Mouse (Mus musculus) embryonic facial prominence, embryonic 14.5 days (tissue): ENCODE data around the gene Sv2c. TPM values are rescaled to one million over a fixed set of nuclear protein-coding genes. Genes with fewer than 3 reads are reported as not detected.
"Not testable (repeated sequence)": the region's sequence is repeated elsewhere in the genome, so short reads cannot be mapped to it uniquely, and the experiment has no call there.

Experiments
- ATAC-seq: fragments of 200-750 bp; cut with Nextera tagmentation; 2 replicates; pipeline ENCODE4 v1.8.0; 2017; ENCODE audit warnings: low read depth, moderate number of reproducible peaks, moderate TSS enrichment
- DNase-seq: peaks from one replicate; pipeline ENCODE4 v3.0.0-alpha.2; 2015; ENCODE audit warnings: low spot score
- H3K27ac ChIP-seq: fragments of 300-500 bp; sonication (generic); replicated peaks from 2 replicates; pipeline ENCODE4 v1.5.1; 2014; ENCODE audit warnings: low read depth, mild to moderate bottlenecking, low read length, moderate library complexity
- H3K27me3 ChIP-seq: fragments of 300-500 bp; sonication (generic); replicated peaks from 2 replicates; pipeline ENCODE4 v1.6.1; 2014; ENCODE audit warnings: low read length; ENCODE audit not compliant: control insufficient read depth, insufficient read depth
- H3K36me3 ChIP-seq: fragments of 300-500 bp; sonication (generic); 2 replicates; pipeline ENCODE4 v1.6.1; 2014; ENCODE audit warnings: low read length, mixed read lengths; ENCODE audit not compliant: control insufficient read depth, insufficient read depth
- H3K4me1 ChIP-seq: fragments of 300-500 bp; sonication (generic); 2 replicates; pipeline ENCODE4 v1.6.1; 2014; ENCODE audit warnings: antibody characterized with exemption, low read length; ENCODE audit not compliant: control insufficient read depth, insufficient read depth
- H3K4me2 ChIP-seq: fragments of 300-500 bp; sonication (generic); 2 replicates; pipeline ENCODE4 v1.6.1; 2014; ENCODE audit warnings: low read depth, mild to moderate bottlenecking, low read length, moderate library complexity, mixed read lengths
- H3K4me3 ChIP-seq: fragments of 300-500 bp; sonication (generic); 2 replicates; pipeline ENCODE4 v1.5.1; 2014; ENCODE audit warnings: low read depth, mild to moderate bottlenecking, low read length
- H3K9ac ChIP-seq: fragments of 300-500 bp; sonication (generic); 2 replicates; pipeline ENCODE4 v1.6.1; 2014; ENCODE audit warnings: low read depth, mild to moderate bottlenecking, low read length, moderate library complexity, mixed read lengths
- H3K9me3 ChIP-seq: fragments of 300-500 bp; sonication (generic); 2 replicates; pipeline ENCODE4 v1.6.1; 2016; ENCODE audit warnings: low read length; ENCODE audit not compliant: control insufficient read depth
- WGBS: fragments of 180-500 bp; shearing (Covaris S2); extraction: QIAGEN DNeasy Blood & Tissue Kit; methylation state at CpG from one replicate; pipeline ENCODE4 v1.1.7; 2014; 5-methylcytosine and 5-hydroxymethylcytosine counted together
- polyA plus RNA-seq: library from polyadenylated mRNA; unstranded; fragments of >200 nt; fragmentation: Nextera tagmentation; extraction: Ambion mirVana; gene quantifications from 2 replicates; pipeline ENCODE4 v1.2.1, GENCODE M21; 2014

Gene Sv2c
- polyA plus RNA-seq, 1 experiment from 2014 or later = 5.6 TPM

DNA sequence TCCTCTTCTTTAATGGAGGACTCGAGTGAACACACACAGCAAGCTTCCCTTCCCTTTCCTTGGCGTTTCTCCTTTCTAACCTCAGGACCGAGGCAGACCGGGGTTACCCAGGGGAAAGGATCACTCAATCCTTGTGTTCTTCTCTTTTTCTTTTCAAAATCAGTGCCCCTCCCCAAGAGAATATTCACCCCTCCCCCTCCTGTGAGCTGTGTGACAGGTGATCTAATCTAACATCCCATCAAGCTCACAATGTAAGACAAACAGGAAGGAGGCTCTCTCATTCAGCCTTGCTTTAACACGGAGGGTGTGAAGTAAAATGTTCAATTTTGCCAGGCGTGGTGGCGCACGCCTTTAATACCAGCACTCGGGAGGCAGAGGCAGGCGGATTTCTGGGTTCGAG is 158.3 kb downstream of the Sv2c start:
- WGBS = 87% methylated on average over 11 of the region's 11 CpGs
- Histone ChIP-seq H3K4me2 (no peak overlapping the region), H3K4me3 (no peak overlapping the region), H3K9ac (no peak overlapping the region), H3K9me3 (no peaks in the 10 kb centered on the region), H3K4me1 (no peaks in the 10 kb centered on the region), H3K36me3 (no peaks in the 10 kb centered on the region), H3K27me3 (no peaks in the 10 kb centered on the region), H3K27ac (no peak overlapping the region)
- ATAC-seq = no peak
- no peak for DNase-seq

DNA sequence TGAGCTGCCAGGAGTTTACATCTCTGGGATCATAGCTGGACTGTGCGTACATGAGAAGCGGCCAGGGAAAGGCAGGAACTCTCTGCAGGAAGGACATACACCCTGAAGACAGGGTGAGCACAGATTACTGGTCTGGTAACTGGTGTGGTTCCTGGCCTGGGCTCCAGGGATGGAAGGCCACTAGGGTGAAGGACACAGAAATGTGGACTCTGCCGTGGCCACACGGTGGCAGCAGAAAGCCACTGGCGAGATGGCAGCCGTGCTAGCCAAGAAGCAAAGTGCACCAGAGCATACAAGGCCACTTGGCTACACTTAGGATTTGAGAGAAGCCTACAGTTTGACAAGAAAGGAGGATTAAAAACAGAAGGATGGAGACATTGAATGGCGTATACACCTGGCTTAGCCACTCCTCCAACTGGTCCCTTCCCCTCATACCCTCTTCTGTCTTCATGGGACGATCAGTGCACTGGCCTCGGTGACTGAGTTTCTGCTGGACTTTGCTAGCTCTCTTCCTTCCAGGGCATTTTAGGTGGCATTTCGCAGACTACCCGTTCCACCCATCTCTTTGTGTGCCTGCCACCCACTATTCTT is 158.9 kb downstream of the Sv2c start:
- 59% methylated on average over 11 of the region's 11 CpGs for WGBS
- no peak overlapping the region for H3K9ac ChIP-seq
- no peak overlapping the region for H3K4me3 ChIP-seq
- no peaks in the 10 kb centered on the region for H3K9me3 ChIP-seq
- H3K36me3 ChIP-seq = no peaks in the 10 kb centered on the region
- DNase-seq (peak; percentile 71), ATAC-seq (peak; percentile 83; the same call in 1 of the 2 replicates)
- no peak overlapping the region for H3K4me2 ChIP-seq
- H3K27ac ChIP-seq = no peak overlapping the region
- no peaks in the 10 kb centered on the region for H3K27me3 ChIP-seq
- H3K4me1 ChIP-seq = no peaks in the 10 kb centered on the region

DNA sequence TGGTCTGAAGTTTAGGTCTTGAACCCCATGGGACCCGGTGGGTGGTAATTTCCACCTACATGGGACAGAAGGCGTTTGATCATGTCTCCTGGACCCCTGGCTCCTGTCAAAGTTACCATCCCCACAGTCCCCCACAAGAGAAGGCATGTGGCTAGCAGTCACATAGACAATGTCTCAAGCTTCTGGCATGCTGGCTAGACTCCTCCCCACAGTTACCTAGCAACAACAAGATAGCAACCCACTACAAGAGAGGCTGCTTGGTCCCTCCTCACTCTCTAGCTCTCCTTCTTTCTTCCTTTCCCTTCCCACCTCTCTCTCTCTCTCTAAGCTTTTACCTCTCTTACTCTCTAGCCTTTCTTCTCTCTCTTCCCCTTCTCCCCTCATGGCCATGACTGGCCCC is 164.3 kb downstream of the Sv2c start:
- H3K27me3 ChIP-seq, H3K36me3 ChIP-seq, H3K4me3 ChIP-seq, DNase-seq, H3K27ac ChIP-seq, H3K4me2 ChIP-seq, ATAC-seq, H3K9ac ChIP-seq, H3K9me3 ChIP-seq: not testable (repeated sequence)
- 91% methylated on average over 2 of the region's 2 CpGs for WGBS
- peaks cover 24% of the 10 kb centered on the region for H3K4me1 ChIP-seq

DNA sequence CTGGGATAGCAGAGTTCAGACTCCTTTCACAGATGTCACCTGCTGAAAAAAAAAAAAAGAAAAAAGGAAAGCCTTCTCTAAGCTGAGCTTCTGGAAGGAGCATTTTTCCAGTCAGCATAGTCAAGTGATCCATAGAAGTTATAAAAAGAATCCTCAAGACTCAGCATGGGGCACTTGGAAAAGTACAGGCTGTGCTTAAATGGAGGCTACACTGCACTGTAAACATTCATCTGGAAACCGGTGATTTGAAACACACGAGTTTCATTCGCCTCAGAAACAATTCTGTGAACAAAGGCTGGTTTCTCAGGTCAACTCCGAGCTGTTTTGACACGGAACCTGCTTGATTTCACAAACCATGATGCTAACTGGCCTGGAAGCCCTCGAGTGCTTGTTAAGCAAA is 165.6 kb downstream of the Sv2c start:
- Histone ChIP-seq H3K4me2 (no peak overlapping the region), H3K9me3 (no peaks in the 10 kb centered on the region), H3K36me3 (no peaks in the 10 kb centered on the region), H3K4me1 (peaks cover 27% of the 10 kb centered on the region), H3K27me3 (no peaks in the 10 kb centered on the region), H3K4me3 (no peak overlapping the region), H3K27ac (no peak overlapping the region), H3K9ac (no peak overlapping the region)
- WGBS = 44% methylated on average over 6 of the region's 6 CpGs
- ATAC-seq = no peak
- peak; percentile 41 for DNase-seq

DNA sequence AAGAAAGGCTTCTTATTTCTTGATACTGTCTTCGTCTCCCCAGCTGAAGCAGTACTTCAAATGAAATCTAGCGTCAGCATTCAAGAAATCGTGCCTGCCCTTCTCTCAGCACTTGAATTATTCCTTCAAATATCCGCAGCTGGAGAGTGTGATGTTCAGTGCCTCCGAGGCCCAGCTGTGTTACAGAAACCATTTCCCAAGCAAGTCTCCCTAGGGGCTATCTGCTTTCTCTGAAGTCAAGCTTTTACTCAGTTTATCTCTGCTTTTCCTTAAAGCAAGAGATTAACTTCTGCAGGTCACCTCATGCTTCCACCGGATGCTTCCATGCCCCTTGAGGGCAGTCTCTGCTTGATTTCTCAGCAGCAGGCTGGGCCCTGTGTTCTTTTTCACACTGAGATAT is 166.8 kb downstream of the Sv2c start:
- Histone ChIP-seq H3K27me3 (no peaks in the 10 kb centered on the region), H3K27ac (peak overlapping the region; percentile 23; the same call in 1 of the 2 replicates), H3K4me1 (peaks cover 31% of the 10 kb centered on the region), H3K4me2 (no peak overlapping the region), H3K36me3 (no peaks in the 10 kb centered on the region), H3K9me3 (no peaks in the 10 kb centered on the region), H3K9ac (no peak overlapping the region), H3K4me3 (no peak overlapping the region)
- peak; percentile 69 for DNase-seq
- ATAC-seq = no peak
- WGBS = 38% methylated on average over 6 of the region's 6 CpGs

DNA sequence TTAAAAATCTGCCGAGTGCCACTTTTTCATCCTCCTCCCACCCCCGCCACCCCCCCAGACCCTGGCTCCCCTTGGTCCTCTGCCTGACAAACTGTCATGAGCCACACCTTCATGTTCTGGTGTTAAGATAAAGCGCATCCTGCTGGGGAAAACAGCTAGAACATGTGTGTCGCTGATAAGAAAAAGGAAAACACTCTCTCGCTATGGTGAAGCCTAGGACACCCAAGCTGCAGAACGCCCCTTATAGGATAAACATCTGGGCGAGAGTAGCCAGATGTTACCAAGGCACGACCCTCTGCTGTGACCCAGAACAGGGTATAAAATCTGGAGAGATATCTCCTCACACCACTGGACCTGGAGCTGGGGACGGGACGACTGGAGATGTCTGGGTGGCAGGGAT is 167.2 kb downstream of the Sv2c start:
- DNase-seq = no peak
- H3K27ac ChIP-seq = peak overlapping the region; percentile 23; the same call in 1 of the 2 replicates
- peaks cover 34% of the 10 kb centered on the region for H3K4me1 ChIP-seq
- H3K9me3 ChIP-seq = no peaks in the 10 kb centered on the region
- 55% methylated on average over 10 of the region's 10 CpGs for WGBS
- H3K9ac ChIP-seq = no peak overlapping the region
- H3K4me3 ChIP-seq = no peak overlapping the region
- no peaks in the 10 kb centered on the region for H3K36me3 ChIP-seq
- no peaks in the 10 kb centered on the region for H3K27me3 ChIP-seq
- H3K4me2 ChIP-seq = no peak overlapping the region
- ATAC-seq = no peak

DNA sequence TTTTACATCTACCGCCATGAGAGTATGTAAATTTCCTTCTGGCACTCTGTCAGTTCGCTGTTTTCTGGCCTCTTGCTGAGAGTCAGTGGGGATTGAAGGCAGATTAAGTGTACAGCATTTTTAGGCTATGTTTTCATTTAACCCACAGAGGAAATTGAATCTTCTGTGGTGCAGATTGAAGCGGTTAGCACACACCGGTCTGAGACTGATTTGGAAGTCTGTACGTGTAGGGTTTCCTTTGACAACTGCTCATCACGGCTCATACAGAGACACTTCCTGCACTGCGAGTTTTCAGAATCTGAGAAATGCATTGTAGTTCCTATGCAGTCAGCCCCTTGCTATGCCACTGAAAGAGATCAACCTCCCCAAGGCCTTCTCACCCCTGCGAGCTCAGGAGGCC is 168.2 kb downstream of the Sv2c start:
- WGBS = 12% methylated on average over 8 of the region's 8 CpGs
- H3K9me3 ChIP-seq = no peaks in the 10 kb centered on the region
- H3K4me3 ChIP-seq = no peak overlapping the region
- no peak overlapping the region for H3K9ac ChIP-seq
- DNase-seq (peak; percentile 89), ATAC-seq (peak; percentile 74)
- H3K27ac ChIP-seq = peak overlapping the region; percentile 73
- no peaks in the 10 kb centered on the region for H3K36me3 ChIP-seq
- H3K4me2 ChIP-seq = no peak overlapping the region
- peaks cover 40% of the 10 kb centered on the region for H3K4me1 ChIP-seq
- no peaks in the 10 kb centered on the region for H3K27me3 ChIP-seq

DNA sequence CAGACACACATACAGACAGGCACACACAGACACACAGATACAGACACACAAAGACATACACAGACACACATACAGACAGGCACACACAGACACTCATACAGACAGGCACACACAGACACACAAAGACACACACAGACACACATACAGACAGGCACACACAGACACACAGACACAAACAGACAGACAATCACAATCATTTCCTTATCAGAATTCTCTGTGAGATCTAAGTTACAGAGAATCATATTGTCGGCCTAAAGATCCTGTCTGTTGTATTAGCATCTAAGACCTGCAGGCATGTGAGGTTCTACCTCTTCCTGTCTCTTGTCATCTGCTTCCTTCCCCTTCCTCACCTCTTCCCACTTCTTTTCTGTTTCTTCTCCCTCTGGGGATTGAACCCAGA is 168.7 kb downstream of the Sv2c start:
- 82% methylated on average over 1 of the region's 1 CpGs for WGBS
- Histone ChIP-seq H3K9ac (no peak overlapping the region), H3K27me3 (no peaks in the 10 kb centered on the region), H3K27ac (peak overlapping the region; percentile 73), H3K9me3 (no peaks in the 10 kb centered on the region), H3K4me1 (peaks cover 40% of the 10 kb centered on the region), H3K4me2 (no peak overlapping the region), H3K4me3 (no peak overlapping the region), H3K36me3 (no peaks in the 10 kb centered on the region)
- DNase-seq (no peak), ATAC-seq (no peak)

DNA sequence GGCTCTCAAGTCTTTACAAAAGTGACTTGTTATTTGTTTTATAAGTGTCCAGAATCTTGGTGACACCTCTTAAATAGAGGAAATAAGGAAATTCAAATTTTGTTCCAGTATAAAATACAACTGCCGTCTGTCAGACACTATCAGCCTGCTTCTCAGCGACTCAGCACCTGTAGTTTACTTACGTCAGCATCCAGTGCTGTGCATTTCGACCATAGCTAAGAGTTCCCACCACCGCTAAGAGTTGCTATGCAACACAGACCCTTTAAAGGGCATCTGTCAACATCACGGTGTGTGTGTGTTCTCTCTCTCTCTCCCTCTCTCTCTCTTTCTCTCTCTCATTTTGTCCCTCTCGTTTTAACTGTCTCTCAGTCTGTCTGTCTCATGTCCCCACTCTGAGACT is 170.5 kb downstream of the Sv2c start:
- H3K4me3 ChIP-seq = peak overlapping the region; percentile 36
- H3K9ac ChIP-seq = no peak overlapping the region
- H3K36me3 ChIP-seq = no peaks in the 10 kb centered on the region
- no peaks in the 10 kb centered on the region for H3K27me3 ChIP-seq
- peaks cover 47% of the 10 kb centered on the region for H3K4me1 ChIP-seq
- no peak for DNase-seq
- peak overlapping the region; percentile 60 for H3K4me2 ChIP-seq
- WGBS = 42% methylated on average over 7 of the region's 7 CpGs
- H3K27ac ChIP-seq = peak overlapping the region; percentile 62; the same call in 1 of the 2 replicates
- ATAC-seq = no peak
- no peaks in the 10 kb centered on the region for H3K9me3 ChIP-seq
